Mouse (Mus musculus) stomach, postnatal 0 days (tissue): ENCODE data around the gene Rev1.

Source experiments
- CTCF ChIP-seq: IDR thresholded peaks from 2 replicates; pipeline ENCODE4 v1.5.1; 2016; ENCODE audit warnings: antibody characterized with exemption, low read depth, mild to moderate bottlenecking, moderate library complexity
- EP300 ChIP-seq: optimal IDR thresholded peaks from 2 replicates; pipeline ENCODE3; 2016; ENCODE audit warnings: antibody characterized with exemption

- TF ChIP-seq CTCF (no peak), EP300 (no peak)
Measured at GRCm38 (mm10) chr1:38067276-38067675, 62.3 kb downstream of the Rev1 start.
